In genomic region chr1:93512351-93512690, GRCm38 (mm10) we compare ENCODE assay signal across 8 mouse cellular contexts. TPM values are rescaled to one million over a fixed set of nuclear protein-coding genes. Genes with fewer than 3 reads are reported as not detected.
DNase-seq lines count a peak whose midpoint lies in the region; ATAC-seq and TF ChIP-seq lines count a peak whose summit lies in the region.

No protein-coding gene starts in this region.

- no peaks in the 10 kb centered on the region for H3K27me3 ChIP-seq in lung, embryonic 16.5 days (ENCODE audit: control insufficient read depth, insufficient read depth, low read depth, low read length)
- peaks cover 11% of the 10 kb centered on the region for H3K27me3 ChIP-seq in erythroblast, embryonic 14.5 days (ENCODE audit: control insufficient read depth)
- H3K27me3 ChIP-seq in limb, embryonic 13.5 days: no peaks in the 10 kb centered on the region

- H3K36me3 ChIP-seq in lung, embryonic 16.5 days (ENCODE audit: control insufficient read depth, insufficient read depth, low read length): peaks cover 3% of the 10 kb centered on the region; the same call in 1 of the 2 replicates
- H3K36me3 ChIP-seq in erythroblast, embryonic 14.5 days (ENCODE audit: control insufficient read depth): peaks cover 26% of the 10 kb centered on the region
- peaks cover 10% of the 10 kb centered on the region for H3K36me3 ChIP-seq in limb, embryonic 13.5 days

- no peak for TF ChIP-seq CTCF in olfactory bulb, adult 2 months (IDR thresholded peaks at IDR 0.05; ENCODE audit: insufficient read depth, low read depth, low read length)

- peak overlapping the region; percentile 80 for H3K9ac ChIP-seq in lung, embryonic 16.5 days (ENCODE audit: low read length)
- H3K9ac ChIP-seq in limb, embryonic 13.5 days: peak overlapping the region; percentile 81

- H3K27ac ChIP-seq in lung, embryonic 16.5 days (ENCODE audit: low read length): peak overlapping the region; percentile 74
- H3K27ac ChIP-seq in limb, embryonic 13.5 days: peak overlapping the region; percentile 72; the same call in 1 of the 2 replicates
- H3K27ac ChIP-seq in olfactory bulb, adult 2 months (ENCODE audit: insufficient read depth, low read depth, low read length): no peak overlapping the region

- peaks cover 12% of the 10 kb centered on the region for H3K4me1 ChIP-seq in lung, embryonic 16.5 days (replicated peaks; ENCODE audit: control insufficient read depth, insufficient read depth, low read length)
- peaks cover 14% of the 10 kb centered on the region for H3K4me1 ChIP-seq in erythroblast, embryonic 14.5 days (ENCODE audit: control insufficient read depth)
- peaks cover 21% of the 10 kb centered on the region for H3K4me1 ChIP-seq in limb, embryonic 13.5 days
- H3K4me1 ChIP-seq in olfactory bulb, adult 2 months (ENCODE audit: control insufficient read depth, insufficient read depth, low read length): peaks cover 4% of the 10 kb centered on the region

- H3K4me2 ChIP-seq in lung, embryonic 16.5 days (ENCODE audit: low read depth, low read length): peak overlapping the region; percentile 87
- H3K4me2 ChIP-seq in limb, embryonic 13.5 days (replicated peaks): peak overlapping the region; percentile 82

- peak overlapping the region; percentile 84 for H3K4me3 ChIP-seq in lung, embryonic 16.5 days (ENCODE audit: low read length)
- H3K4me3 ChIP-seq in erythroblast, embryonic 14.5 days (replicated peaks): peak overlapping the region; percentile 74
- H3K4me3 ChIP-seq in limb, embryonic 13.5 days: peak overlapping the region; percentile 78
- H3K4me3 ChIP-seq in olfactory bulb, adult 2 months (ENCODE audit: insufficient read depth, low read depth, low read length): peak overlapping the region; percentile 72

- WGBS in lung, embryonic 16.5 days: 1% methylated on average over 15 of the region's 15 CpGs
- WGBS in limb, embryonic 13.5 days: 2% methylated on average over 15 of the region's 15 CpGs
- WGBS in olfactory bulb, adult 2 months: 2% methylated on average over 15 of the region's 15 CpGs

- peak; percentile 46 for ATAC-seq in lung, embryonic 16.5 days (ENCODE audit: low read depth)
- ATAC-seq in limb, embryonic 13.5 days (ENCODE audit: low FRiP score, low read depth): peak; percentile 50

- no peak for TF ChIP-seq POLR2A in olfactory bulb, adult 2 months (IDR thresholded peaks at IDR 0.05; ENCODE audit: insufficient read depth, low read depth, low read length)

- DNase-seq in lung, postnatal 14 days: no peak
- no peak for DNase-seq in spleen, postnatal 14 days (ENCODE audit: low spot score in 2 of 2)
- no peak for DNase-seq in gastrocnemius, postnatal 4 days (ENCODE audit: low spot score in 2 of 2)
- DNase-seq in ovary, adult 18-20 months (ENCODE audit: low spot score): no peak

- H3K9me3 ChIP-seq in lung, embryonic 16.5 days (ENCODE audit: control insufficient read depth, low read length): no peaks in the 10 kb centered on the region
- H3K9me3 ChIP-seq in erythroblast, embryonic 14.5 days (ENCODE audit: control insufficient read depth, low read length): no peaks in the 10 kb centered on the region
- no peaks in the 10 kb centered on the region for H3K9me3 ChIP-seq in limb, embryonic 13.5 days

RNA-seq across cellular contexts. Expression of gene Farp2, which starts 0.4 kb away (rescaled TPM):
- 4.2 and 6.2 TPM in 2 replicates for polyA plus RNA-seq in lung, embryonic 16.5 days (2015; fragmentation: Nextera tagmentation; extraction: Ambion mirVana)
- polyA plus RNA-seq in erythroblast, embryonic 14.5 days (2012): 0.02 TPM in 1 of 2 replicates, not detected in the other
- 7.0 and 8.0 TPM in 2 replicates for polyA plus RNA-seq in limb, embryonic 13.5 days (2015; fragmentation: Nextera tagmentation; extraction: Ambion mirVana)
- not detected in 2 replicates for polyA plus RNA-seq in olfactory bulb, adult 2 months (2012; ENCODE audit: insufficient read depth, insufficient read length, low replicate concordance, missing spikeins)
- total RNA-seq in gastrocnemius, postnatal 4 days (2021): 10 to 100 TPM; 16.0 to 19.2 TPM

RNA-seq across cellular contexts. Expression of gene Hdlbp, which starts 33.7 kb away (rescaled TPM):
- 160 and 172 TPM in 2 replicates for polyA plus RNA-seq in lung, embryonic 16.5 days (2015; fragmentation: Nextera tagmentation; extraction: Ambion mirVana)
- polyA plus RNA-seq in erythroblast, embryonic 14.5 days (2012): 2.8 and 2.9 TPM in 2 replicates
- polyA plus RNA-seq in limb, embryonic 13.5 days (2015; fragmentation: Nextera tagmentation; extraction: Ambion mirVana): 185 and 201 TPM in 2 replicates
- polyA plus RNA-seq in olfactory bulb, adult 2 months (2012; ENCODE audit: insufficient read depth, insufficient read length, low replicate concordance, missing spikeins): 122 TPM in 1 of 2 replicates, not detected in the other
- 100 to 1,000 TPM; 255 to 263 TPM for total RNA-seq in gastrocnemius, postnatal 4 days (2021)
